Mouse (Mus musculus): ENCODE measurements around the gene Adgrv1. TPM values are rescaled to one million over a fixed set of nuclear protein-coding genes. Genes with fewer than 3 reads are reported as not detected.

Gene Adgrv1
- polyA plus RNA-seq, 1 experiment from 2014 or later = 0.83 TPM

Other genes with a start within 250 kb of the Adgrv1 start
- gene Lysmd3, start 24.5 kb upstream of the Adgrv1 start, polyA plus RNA-seq (2015; fragmentation: Nextera tagmentation; extraction: Ambion mirVana) = 24.4 and 25.2 TPM in 2 replicates
- gene Polr3g, start 77.9 kb upstream of the Adgrv1 start, polyA plus RNA-seq (2015; fragmentation: Nextera tagmentation; extraction: Ambion mirVana) = 16.7 and 17.2 TPM in 2 replicates
- 8.4 and 9.2 TPM in 2 replicates for gene Mblac2, start 78.2 kb upstream of the Adgrv1 start, polyA plus RNA-seq (2015; fragmentation: Nextera tagmentation; extraction: Ambion mirVana)
- 175 and 207 TPM in 2 replicates for gene Cetn3, start 149.9 kb upstream of the Adgrv1 start, polyA plus RNA-seq (2015; fragmentation: Nextera tagmentation; extraction: Ambion mirVana)

Data from intestine, embryonic 15.5 days (tissue).